25 mouse cellular contexts compared by ENCODE assay signal in genomic region chr10:70161504-70161903, GRCm38 (mm10). TPM values are rescaled to one million over a fixed set of nuclear protein-coding genes. Genes with fewer than 3 reads are reported as not detected.
"Had no signal": no experiment of that assay in that cellular context is flagged by ENCODE, and none has a peak within 500 bp of the region (broad histone marks: within the 10 kb centered on the region; RNA-seq: fewer than 3 reads in every experiment).

No protein-coding gene starts in this region.

- H3K4me2 ChIP-seq: kidney, embryonic 15.5 days; liver, embryonic 13.5 days; midbrain, embryonic 12.5 days; neural tube, embryonic 13.5 days; stomach, embryonic 15.5 days had no signal

- ATAC-seq: midbrain, embryonic 16.5 days had no signal

- H3K9me3 ChIP-seq: liver, embryonic 13.5 days; midbrain, embryonic 12.5 days; neural tube, embryonic 13.5 days; stomach, embryonic 15.5 days had no signal

- H3K27ac ChIP-seq: kidney, embryonic 15.5 days; left cerebral cortex, adult 2 months; liver, embryonic 13.5 days; midbrain, embryonic 12.5 days; neural tube, embryonic 13.5 days; stomach, embryonic 15.5 days had no signal

- H3K4me1 ChIP-seq: liver, embryonic 13.5 days; midbrain, embryonic 12.5 days; stomach, embryonic 15.5 days had no signal

- H3K27me3 ChIP-seq: kidney, embryonic 15.5 days; liver, embryonic 13.5 days; midbrain, embryonic 12.5 days; neural tube, embryonic 13.5 days; stomach, embryonic 15.5 days had no signal

- DNase-seq: kidney, postnatal 10 days; kidney, postnatal 36 days; layer of hippocampus, postnatal 36 days; liver, embryonic 13.5 days; lung, adult 2 months; lung, postnatal 14 days; lung, postnatal 4 days; retina, postnatal 1 day; right cerebral cortex, postnatal 25 days; spleen, adult 18-20 months; thymus, postnatal 25 days had no signal

- H3K4me3 ChIP-seq: kidney, embryonic 15.5 days; left cerebral cortex, adult 2 months; liver, embryonic 13.5 days; midbrain, embryonic 12.5 days; myocyte; neural tube, embryonic 13.5 days; stomach, embryonic 15.5 days had no signal

- H3K9ac ChIP-seq: kidney, embryonic 15.5 days; liver, embryonic 13.5 days; midbrain, embryonic 12.5 days; neural tube, embryonic 13.5 days; stomach, embryonic 15.5 days had no signal

RNA-seq across cellular contexts. Expression of gene Mrln, which starts 43.0 kb away (rescaled TPM):
- total RNA-seq: layer of hippocampus, adult 8-10 months; left cerebral cortex, adult 2 months; left cerebral cortex, postnatal 10 days; left cerebral cortex, postnatal 36 days; liver, adult 2 months; megakaryocyte progenitor cell, adult 5-6 weeks; megakaryocyte-erythroid progenitor cell, adult 5-6 weeks; monocyte, adult 5-6 weeks had no signal
- polyA plus RNA-seq: liver, adult 2 months; midbrain, embryonic 16.5 days had no signal
